Mouse (Mus musculus) embryonic fibroblast, embryonic 13.5 days (primary cell): Measurements from ENCODE around the gene Ano8.

Source experiments
- CTCF ChIP-seq: IDR thresholded peaks from 2 replicates; pipeline ENCODE4 v1.5.1; 2011; ENCODE audit warnings: mild to moderate bottlenecking, control low read depth, low read length, moderate library complexity, borderline replicate concordance; ENCODE audit not compliant: insufficient read depth
- POLR2A ChIP-seq: IDR thresholded peaks from 2 replicates; pipeline ENCODE4 v1.6.1; 2011; ENCODE audit warnings: low read depth, mild to moderate bottlenecking, control low read depth, low read length, moderate library complexity

- TF ChIP-seq POLR2A (no peak), CTCF (no peak)
Observed at GRCm38 (mm10) chr8:71460716-71461115, 25.0 kb downstream of the Ano8 start.
